Mouse (Mus musculus) right cerebral cortex, postnatal 4 days (tissue): ENCODE measurements around the gene Grm2.

Experiments
- DNase-seq: peaks from one replicate; pipeline ENCODE4 v3.0.0-alpha.2; 2022

Grm2 gene

DNA sequence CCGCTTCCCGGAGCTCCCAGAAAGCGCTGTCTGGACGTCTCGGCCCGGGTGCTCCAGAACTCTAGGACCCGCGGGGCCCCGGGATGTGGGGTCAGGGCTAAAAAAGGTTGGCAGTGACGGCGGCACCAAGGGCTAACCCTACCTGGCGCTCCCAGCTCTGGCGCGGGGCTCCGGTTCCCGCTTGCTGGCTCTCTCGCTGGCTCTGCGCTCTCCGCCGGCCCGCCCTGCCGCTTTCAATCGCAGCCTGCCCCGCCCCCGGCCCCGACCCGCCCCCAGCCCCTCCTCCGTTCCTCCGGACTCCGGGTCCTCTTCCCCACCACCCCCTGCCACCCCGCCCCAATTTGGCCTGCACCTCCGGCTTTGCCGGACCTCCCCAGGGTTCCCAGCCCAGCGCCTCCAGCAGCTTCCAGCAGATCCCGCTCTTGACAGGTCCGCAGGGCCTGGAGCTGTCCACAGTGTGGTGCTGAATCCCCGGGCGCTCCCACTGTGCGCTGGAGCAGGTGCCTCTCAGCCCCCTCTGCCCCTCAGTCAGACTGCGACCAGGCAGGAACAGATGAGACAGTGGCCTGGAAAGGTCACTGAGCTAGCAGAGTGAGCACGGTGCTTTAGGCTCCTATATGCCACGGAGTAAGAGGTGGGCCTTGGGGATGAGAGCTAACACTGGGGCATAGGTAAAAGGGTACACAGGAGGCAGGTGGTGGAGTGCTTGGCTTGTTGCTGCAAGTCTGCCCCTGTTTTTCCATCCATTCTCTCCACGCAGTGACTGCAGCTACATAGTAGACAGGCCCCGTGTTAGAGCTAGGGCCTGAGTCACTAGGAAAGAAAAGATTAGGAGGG is at the start of gene Grm2:
Gene Grm2 (minus strand): TSS at position 199 of the 837 bp plus-strand sequence.
- peak; percentile 63 for DNase-seq

DNA sequence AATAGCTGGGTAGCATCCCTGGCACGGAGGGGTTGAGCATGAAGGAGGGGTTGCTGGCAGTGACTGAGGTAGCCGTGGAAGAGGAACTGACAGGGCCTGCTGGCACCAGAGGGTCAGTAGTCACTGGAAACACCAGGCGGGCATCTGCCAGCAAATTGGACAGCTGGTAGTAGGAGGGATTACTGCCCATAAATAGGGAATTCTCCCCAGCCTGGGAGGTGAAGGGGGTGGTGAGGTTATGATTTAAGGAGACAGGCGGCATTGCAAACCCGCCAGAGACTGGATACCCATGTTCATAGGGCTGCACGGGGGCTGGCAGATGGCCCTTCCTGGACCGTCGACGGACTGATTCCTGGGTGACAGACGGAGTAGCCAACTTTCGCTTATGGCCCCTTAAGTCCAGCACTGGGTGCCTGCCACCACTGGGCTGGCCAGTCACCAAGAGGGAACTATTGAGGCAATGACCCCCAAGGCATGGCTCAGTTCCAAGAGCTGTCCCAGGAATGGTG is 37.1 kb upstream of the Grm2 start:
- DNase-seq, result peak; percentile 41

DNA sequence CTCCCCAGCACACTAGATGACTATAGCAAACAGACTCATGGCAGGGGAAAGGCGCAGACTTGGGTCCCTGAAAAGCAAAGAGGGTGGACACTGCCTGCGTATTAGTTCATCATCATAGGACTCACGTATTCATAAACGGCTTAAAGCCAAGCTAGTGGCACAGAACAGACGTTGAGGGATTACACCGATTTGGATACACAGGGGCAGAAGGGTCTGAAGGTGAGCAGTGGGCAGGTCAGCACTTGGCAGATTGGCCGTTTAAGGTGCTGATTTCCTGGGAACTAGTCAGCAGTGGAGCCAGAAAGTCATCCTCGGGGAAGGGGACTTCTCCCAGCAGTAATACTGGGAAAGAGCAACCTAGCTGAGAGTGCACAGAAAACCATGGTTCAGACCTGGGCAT is 33.0 kb upstream of the Grm2 start:
- no peak for DNase-seq

DNA sequence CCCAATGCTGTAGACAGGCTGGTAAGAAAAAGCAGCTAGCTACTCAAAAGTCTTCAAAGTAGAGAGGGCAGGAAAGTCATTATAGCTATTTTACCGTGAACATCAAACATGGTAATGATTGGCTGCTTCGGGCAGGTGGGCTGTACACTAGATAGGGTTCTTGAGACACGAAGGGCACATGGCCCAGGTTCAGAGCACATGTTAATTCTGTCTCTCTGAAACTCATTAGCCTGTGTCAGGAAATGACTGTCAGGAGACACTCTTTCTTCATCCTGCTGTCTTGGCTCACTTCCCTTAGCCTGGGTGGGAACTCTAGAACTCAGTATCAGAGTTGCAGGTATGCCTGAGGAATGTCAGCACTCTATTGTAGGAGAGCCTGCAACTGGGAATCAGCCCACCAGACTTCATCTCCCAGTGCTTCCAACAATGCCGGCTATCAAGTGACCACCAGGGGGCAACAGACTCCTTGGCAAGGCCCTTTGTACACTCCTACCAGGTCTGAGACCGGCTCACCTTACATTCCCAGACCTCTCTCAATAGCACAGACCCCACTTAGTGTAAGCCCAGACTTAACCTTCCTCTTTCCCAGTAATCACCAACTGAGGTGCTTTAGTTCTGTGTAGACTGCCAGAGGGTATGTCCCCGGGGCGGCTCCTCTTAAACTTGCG is 31.2 kb upstream of the Grm2 start:
- DNase-seq, result peak; percentile 64

DNA sequence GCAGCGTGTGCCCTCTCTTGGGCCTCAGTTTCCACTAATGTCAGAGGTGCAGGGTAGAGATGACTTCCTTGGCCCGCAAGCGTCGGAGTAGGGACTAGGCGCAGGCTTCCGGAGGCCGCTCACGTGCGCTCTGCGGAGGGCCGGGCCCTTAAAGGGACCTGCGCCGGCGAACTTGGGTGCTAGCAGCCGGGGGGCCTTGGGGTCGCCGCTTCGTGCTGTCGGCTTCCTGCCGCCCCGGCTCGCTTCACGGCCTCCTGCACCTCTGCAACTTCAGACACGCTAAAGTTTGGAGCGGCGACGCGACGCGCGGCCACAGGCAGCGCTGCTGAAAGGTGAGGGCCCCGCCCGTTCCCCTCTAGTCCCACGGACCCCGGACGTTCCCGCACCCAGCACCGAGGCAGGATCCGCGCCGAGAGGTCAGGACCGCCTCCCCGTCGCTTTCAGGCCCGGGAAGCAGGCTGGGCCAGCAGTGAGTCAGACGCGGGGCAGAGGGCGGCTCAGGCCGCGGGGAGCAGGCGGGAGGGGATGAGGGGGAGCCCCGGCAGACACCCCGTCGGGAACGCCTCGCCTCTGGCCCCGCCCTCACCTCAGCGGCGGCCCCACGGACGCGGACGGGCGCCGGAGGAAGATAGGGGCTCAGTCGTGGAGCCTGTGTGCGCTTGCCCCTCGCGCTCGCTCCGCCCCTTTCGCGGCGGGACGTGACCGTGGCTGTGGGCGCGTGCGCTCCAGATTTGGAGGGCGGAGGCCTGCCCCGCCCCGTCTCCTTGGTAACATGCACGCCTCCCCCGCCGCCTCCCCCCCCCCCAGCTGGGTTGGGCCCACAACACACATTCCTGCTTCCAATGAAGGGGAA is 29.6 kb upstream of the Grm2 start, which contains the start of gene Tex264:
Gene Tex264 (minus strand): TSS at position 679 of the 853 bp plus-strand sequence.
- peak; percentile 79 for DNase-seq

DNA sequence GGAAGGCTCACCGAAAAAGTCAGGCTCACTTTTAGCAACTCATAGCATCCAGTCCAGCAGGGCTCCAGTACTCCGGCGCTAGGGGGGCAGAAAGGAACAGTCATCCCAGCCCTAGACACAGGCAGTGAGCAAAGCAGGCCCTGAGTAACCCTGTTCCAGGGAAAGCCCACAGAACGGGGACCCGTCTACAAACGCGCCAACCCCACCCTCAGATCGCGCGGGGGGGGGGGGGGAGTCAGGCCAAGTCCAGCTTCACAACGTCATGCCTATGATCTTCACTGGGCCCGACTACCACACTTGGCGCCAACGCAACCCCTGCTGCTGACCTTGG is 29.0 kb upstream of the Grm2 start:
- no peak for DNase-seq

DNA sequence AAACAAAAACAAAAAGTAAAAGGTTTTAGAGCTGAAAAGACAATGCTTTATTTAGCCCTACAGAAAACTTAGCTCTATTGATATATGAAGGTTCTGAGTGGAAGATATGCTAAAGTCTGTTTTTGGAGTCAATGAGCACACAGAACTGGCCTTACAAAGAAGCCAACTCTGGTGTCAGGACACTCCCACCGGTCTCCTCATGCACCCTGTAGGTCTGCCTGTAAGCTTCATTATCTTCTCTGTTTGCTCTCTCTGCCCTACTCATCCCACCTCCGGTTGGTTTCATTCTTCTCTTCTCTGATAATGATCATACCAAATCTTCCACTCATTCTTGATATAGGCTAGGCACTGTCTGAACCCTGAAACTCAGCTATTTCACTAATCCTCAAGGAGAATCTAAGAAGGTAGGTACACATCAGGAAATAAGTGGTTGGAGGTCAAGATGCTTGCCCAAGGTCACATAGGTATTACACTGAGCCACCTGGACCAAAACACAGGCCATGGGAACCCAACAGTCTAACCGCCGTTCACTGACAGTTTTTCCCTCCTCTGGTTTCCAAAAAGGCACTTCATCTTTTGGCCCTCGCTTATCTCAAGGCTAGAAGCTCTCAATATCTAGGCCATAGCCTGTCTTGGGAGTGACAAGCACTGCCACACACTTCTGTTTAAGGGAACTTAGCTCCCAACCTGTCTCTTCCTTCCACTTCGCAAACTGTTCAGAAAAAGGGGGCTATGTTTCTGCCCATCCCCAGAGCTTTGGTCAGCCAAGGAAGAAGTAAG is 28.4 kb upstream of the Grm2 start:
- DNase-seq, result no peak

DNA sequence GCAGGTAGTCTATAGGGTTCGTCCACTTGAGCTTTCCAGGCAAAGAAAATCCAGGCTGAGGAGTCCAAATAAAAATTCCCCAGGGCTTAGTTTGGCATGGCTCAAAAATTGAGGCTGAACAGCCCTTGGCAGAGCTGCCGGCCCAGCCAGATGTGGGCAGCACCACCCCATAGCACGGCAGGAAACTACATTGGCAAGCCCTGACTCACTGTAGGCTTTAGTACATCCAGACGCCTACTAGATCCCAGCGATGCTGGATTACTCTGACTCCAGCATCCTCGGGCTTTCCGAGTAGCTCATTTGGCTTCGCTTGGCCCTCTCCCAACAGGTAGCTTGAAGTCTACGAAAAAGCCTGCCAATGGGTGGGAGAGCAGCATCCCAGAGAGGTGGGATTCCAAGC is 25.1 kb upstream of the Grm2 start:
- no peak for DNase-seq

DNA sequence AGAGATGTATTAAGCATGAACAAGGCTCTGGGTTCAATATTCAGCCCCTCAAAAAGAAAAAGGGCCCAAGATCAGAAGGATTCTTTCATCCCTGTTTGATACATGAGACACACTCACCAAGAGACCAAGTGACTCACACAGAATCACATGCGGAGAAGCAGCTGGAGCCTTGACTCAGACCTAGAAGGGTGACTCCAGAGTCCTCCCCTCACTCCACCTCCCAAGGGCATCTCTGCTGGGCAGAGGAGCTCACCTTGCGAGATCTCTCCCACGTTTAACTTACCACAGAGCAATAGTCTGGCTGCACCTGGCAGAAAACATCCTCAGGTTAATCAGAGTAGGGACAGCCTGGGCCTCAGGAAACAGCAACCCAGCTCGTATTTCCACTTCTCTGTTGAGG is 22.4 kb upstream of the Grm2 start:
- DNase-seq, result no peak

DNA sequence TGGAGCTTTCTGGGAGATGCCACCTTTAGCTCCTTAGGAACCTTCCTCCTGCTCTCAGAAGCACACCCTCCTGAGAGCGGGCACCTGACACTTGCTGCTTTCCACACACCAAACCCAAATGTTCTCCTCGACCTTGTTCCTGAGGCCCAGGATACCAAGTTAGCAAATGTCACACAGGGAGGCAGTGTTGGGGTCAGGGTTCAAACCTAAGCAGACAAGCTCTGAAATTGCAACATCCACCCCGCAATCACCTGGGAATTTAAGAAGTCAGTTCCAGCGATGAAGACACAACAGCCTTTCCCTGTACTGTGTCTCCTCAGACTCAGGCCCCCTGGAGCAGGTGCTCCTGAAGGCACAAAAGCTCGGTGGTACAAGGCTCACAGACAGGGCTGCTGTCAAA is 21.8 kb upstream of the Grm2 start:
- DNase-seq, result no peak

DNA sequence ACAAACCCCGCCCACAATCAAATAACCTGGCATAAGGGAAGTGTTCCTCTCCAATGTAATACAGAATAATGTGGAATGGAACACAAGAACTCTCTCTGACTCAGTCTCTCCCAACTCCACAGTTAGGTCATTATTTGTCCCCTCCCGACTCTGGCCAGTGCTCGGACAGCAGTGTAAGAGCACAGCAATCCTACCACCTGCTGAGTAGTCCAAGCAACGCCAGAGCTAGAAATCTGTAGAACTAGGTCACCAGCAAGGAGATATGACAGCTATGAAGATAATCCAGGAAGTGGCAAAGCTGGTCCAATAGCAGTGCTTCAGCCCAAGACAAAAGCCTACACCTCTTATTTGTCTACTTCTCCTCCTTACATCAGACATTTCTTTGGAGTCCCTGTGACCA is 20.7 kb upstream of the Grm2 start:
- DNase-seq, result no peak

DNA sequence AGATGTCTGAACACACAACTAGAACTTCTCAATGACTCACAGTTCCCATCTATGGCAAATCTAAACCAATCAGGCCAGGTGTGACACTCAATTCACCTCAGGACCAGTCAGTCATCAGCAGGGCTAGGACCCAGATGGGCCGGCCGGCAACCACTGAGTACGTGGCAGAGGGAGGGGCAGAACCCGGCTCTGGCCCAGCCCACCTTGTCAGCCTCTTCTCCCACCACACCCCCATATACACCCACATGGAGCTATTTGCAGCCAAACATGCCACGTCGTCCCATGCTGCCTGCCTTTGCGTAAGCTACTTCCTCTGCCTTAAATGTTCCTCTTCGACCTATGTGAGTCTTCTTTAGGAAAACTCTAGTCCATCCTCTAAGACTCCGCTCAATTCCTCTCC is 20.1 kb upstream of the Grm2 start:
- DNase-seq, result no peak

DNA sequence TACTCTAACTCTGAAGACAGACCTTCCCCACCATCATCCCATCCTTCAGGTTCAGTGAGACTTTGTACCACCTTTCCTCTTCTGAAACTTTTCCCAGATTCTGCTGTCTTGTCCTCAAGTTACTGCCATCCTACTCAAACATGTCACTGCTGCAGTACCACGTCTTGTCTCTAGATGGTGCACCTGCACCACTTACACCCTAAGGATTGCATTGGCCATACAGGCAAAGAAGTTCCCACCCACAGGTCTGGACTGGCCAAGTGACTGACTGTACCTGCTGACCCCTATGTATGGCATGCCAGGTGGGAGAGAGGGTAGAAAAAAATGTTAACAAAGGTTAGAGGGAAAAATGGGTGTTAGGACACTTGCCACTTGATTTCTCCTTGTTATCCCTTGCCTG is 19.6 kb upstream of the Grm2 start:
- DNase-seq, result peak; percentile 82

DNA sequence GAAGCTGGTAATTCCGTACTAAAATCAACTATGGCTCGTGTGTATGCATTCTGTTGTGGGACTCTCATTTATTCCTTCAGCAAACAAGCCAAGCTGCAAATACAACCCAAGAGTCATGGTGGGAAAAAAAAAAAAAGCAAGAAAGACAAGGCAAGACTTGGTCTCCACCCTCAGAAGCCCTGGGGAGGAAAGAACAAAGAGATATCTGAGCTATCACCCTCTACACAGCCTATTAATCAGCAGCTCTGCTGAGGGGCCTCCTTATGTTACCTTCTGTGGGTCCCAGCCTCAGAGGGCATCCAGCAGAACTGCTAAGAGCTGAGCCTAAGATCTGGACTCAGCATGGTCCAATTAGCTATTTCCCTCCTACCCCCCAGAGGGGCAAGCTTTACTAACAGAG is 18.0 kb upstream of the Grm2 start:
- DNase-seq, result no peak

DNA sequence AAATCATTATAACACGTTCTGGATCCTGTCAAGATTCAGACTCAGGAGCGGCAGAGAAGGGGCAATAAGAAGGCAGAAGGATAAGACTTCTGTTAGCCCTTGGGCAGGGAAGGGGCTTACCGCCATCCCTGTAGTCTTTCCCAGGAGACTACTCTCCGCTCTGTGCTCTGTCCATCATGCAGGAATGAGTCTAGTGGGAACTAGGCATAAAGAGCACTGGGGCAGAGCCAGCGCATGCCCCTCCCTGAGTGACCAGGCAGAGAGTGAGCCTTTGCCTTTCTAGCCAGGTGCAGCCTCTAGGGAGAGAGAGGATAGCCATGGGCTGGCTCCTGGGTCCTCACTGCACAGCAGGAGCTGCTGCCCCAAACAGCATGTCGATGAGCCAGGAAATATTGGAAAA is 9.0 kb upstream of the Grm2 start:
- no peak for DNase-seq

DNA sequence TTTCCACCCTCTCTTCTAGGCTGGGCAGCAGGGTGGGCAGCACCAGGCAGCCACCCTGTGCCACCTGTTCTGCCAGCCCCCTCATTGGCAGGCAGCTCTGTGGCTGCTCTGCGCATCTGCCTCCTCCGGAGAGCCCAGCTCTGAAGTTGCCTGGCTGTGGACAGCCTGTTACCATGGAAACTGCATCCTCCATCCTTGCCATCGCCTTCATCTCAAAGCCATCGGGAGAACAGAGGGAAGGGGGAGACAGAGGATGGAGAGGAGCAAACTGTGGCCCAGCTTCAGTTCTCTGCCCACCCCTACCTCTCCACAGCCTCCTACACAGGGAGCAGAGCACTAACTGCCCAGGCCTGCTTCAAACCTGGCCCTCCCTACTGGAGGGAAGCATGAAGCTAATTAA is 8.6 kb upstream of the Grm2 start:
- DNase-seq, result peak; percentile 47

DNA sequence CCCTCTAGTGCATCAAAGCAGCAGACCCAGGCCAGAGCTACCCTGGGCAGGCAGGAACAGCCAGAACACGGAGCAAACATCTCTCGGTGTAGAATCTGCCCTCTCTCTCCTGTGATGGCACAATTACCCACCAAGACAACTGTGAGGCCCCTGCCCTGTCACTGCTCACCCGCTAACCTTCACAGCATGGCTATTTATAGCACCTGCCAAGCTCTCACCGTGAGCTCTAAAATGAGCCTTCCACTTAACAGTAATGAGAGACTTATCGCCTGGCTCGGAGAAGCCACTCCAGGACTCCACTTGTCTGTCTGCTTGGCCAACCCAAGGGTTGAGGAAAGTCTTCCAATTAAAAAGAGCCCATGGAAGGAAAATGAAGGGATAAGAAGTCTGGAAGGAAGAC is 7.3 kb upstream of the Grm2 start:
- DNase-seq, result no peak

DNA sequence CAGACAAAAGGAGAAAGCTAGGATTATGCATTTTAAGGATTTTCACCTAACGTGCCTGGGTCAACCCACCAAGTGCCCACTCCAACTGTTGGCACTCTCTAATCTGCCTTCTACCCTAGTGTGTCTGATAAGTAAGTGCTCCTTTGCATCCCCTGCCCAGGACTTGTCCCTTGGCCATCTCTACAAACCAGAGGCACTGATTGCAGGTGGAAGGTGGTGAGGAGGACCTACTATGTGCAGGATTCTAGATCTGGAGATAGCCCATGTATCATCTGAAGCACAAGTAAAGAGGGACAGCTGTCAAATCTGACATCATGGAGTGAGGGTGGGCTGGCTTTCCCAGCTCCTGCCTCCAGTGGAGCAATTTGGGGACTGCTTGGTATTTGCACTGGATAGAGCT is 4.1 kb upstream of the Grm2 start:
- DNase-seq, result no peak

DNA sequence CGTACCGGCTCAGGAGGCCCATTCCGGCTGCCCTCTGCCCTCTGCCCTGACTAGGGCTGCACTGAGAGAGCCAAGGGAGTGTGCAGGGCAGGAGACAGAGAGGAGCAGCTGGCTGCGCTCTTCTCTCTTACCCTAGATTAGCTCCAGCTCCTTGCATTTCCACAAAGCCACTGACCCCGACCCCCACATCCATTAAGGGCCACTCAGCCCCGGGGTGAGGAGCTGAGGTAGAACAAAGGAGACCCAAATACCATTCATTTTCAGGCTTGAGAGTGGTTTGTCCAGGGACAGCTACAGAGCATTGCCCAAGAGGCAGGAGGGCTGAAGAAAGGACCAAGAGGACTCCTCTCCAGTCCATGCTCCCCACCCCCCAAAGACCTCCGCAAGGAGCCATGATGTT is 3.6 kb upstream of the Grm2 start:
- DNase-seq, result no peak

DNA sequence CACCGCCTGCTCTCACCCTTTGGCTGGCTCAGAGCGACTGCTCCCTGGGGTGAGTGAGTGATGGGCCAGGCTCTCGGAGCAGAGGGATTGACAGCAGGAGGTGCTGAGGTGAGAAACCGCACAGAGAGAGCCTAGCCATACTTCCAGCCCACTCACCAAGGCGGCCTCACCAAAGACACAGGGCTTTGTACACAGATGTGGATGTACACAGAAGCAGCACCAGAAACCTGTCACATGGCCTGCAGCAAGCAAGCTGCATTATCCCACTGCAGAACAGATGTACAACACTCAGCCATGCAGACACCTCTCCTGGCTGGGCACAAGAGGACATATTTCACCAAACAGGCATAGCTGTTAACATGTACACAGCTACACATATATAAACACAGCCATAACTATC is 1.7 kb upstream of the Grm2 start:
- no peak for DNase-seq

DNA sequence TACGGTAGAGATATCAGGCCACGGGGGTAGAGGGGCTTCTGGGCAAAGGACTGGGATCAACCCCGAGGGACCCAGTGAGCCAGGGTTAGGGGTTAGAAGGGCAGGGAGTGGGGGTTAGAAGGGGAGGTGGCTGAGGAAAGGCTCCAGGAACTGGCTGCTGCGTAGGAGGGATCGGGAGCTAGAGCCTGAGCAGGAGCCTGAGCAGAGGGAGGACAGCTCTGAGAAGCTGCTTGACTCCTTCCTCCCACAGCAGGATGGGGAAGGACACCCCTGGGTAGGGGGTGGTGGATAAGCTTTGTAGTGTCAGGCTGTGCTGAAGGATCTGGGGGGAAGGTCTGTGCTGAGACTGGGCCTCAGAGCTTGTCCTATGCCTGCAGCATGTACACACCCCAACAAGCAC is 938 bp upstream of the Grm2 start:
- DNase-seq, result no peak

DNA sequence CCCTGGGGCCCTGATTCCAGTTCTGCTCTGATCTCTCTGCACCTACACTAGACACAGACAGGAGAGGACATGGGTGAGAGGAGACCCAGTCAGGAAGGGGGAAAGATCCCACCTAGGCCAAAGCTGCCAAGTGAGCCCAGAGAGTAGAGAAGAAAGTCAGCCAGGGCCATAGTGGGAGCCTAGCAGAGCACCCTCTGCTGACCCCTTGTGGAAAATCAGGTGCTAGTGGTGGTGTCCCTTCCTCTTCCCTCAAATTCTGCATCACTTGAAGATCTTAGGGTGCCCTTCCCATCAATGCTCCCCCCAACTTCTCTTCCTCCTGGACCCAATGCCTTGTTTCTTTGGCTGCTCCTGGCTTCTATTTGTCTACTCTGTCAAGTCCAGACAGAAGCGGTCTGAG is 3.2 kb downstream of the Grm2 start:
- DNase-seq, result no peak

DNA sequence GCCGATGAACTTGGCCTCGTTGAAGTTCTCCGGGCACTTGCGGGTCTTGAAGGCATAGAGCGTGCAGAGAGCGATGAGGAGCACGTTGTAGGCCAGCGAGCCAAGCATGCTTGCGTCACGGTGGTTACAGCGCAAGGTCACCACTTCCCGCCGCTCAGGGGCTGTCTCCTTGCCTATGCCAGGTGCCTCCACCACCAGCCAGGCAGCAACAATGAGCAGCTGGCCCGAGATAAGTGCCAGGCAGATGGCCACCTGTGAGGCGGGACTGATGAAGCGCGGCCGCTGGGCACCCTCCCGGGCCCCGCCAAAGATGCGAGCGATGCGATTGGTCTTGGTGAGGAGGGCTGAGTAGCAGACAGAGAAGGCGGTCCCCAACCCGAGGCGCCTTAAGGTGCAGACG is 8.7 kb downstream of the Grm2 start:
- no peak for DNase-seq
